Mouse (Mus musculus) gastrocnemius, postnatal 14 days (tissue): Measurements from ENCODE around the gene Rsbn1. TPM values are rescaled to one million over a fixed set of nuclear protein-coding genes. Genes with fewer than 3 reads are reported as not detected.

Source experiments
- total RNA-seq, 2 experiments: library from RNA; stranded (reverse); gene quantifications; 2 replicates each; pipeline ENCODE4 v1.2.3; 2021

The Rsbn1 gene
- total RNA-seq, 2 experiments from 2014 or later: 6.0 to 7.2 TPM

Other genes with a start within 250 kb of the Rsbn1 start
- gene Olfml3, start 176.1 kb upstream of the Rsbn1 start, total RNA-seq: 1 to 10 TPM; 6.7 to 8.2 TPM
- not detected for gene Gm10964, start 174.8 kb upstream of the Rsbn1 start, total RNA-seq
- gene Hipk1, start 122.6 kb upstream of the Rsbn1 start, total RNA-seq: 10 to 100 TPM; 45.8 to 71.0 TPM
- 1 to 10 TPM; 3.7 to 7.1 TPM for gene Dclre1b, start 104.7 kb upstream of the Rsbn1 start, total RNA-seq
- gene Ap4b1, start 104.6 kb upstream of the Rsbn1 start, total RNA-seq: 10 to 100 TPM in 1 of 2 experiments, 1 to 10 TPM in 1; 8.6 to 10.6 TPM
- gene Gm43064, start 104.5 kb upstream of the Rsbn1 start, total RNA-seq: under 1 TPM in 1 of 2 experiments, not detected in 1; 0.11 TPM
- gene Bcl2l15, start 81.5 kb upstream of the Rsbn1 start, total RNA-seq: under 1 TPM in 1 of 2 experiments, not detected in 1; 0.33 TPM
- gene Ptpn22, start 54.3 kb upstream of the Rsbn1 start, total RNA-seq: under 1 TPM; 0.37 to 0.75 TPM
- gene Phtf1, start 54.0 kb downstream of the Rsbn1 start, total RNA-seq: 1 to 10 TPM; 6.1 to 6.3 TPM